In the genomic region with DNA sequence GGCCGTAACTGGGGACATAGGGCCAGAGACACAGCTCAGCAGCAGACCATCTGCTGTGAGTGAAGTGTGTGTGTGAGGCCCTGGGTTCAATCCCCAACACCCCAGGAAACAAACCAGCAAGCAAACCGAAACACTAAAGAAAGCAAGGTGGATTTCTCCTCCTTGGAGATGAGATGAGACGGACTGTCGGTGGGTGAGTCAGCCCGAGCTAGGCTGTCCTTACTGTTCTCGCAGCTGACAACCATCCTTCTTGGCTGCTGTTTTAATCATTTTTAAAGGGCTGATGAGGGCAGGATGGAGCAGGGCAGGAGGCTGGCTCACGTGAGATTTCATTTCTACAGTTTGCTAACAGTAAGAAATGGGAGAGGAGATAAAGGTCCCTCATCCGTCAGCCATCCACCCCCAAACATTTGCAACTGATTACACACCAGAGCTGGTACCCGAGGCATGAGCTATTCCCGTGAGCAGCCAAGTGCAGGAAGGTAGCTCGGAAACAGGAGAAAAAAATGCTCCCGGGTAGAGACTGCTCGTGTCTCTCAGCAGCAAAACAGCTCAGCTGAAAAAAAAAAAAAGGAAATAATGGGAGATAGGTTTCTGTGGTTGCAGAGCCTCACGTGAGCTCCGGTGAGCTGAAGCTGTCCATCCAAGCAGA, we compare ENCODE assay signal across 2 mouse cellular contexts.
TF ChIP-seq lines count a peak whose summit lies in the region.

No protein-coding gene starts in this region.

TF ChIP-seq in CH12.LX, 34 proteins besides CTCF, POLR2A, EP300 and RAD21 (continued from another document):
- TF ChIP-seq ZNF384 (IDR thresholded peaks at IDR 0.05; ENCODE audit: low read depth, low read length) = peak; percentile 17; the same call in 1 of the 2 replicates

TF ChIP-seq in MEL, 35 proteins besides CTCF, POLR2A, EP300 and RAD21 (continued from another document):
- TF ChIP-seq ZMIZ1 (IDR thresholded peaks at IDR 0.05; ENCODE audit: low read depth, low read length) = no peak
- TF ChIP-seq MAZ (IDR thresholded peaks at IDR 0.05; ENCODE audit: low read depth, low read length) = no peak
- no peak for TF ChIP-seq POLR2AphosphoS2 (IDR thresholded peaks at IDR 0.05; ENCODE audit: low read length)
- no peak for TF ChIP-seq USF2 (IDR thresholded peaks at IDR 0.05; ENCODE audit: borderline replicate concordance in 1 of 2, insufficient read depth in 1 of 2, low read depth in 1 of 2, low read length in 2 of 2)
- peak; percentile 54 for TF ChIP-seq CHD2 (IDR thresholded peaks at IDR 0.05; ENCODE audit: low read length)
- peak; percentile 65 for TF ChIP-seq HCFC1 (IDR thresholded peaks at IDR 0.05; ENCODE audit: low read depth, low read length)
- TF ChIP-seq POLR2AphosphoS5 (IDR thresholded peaks at IDR 0.05; ENCODE audit: borderline replicate concordance, low read depth, low read length) = no peak; the same call in 1 of the 2 replicates
- peak; percentile 64 for TF ChIP-seq MXI1 (IDR thresholded peaks at IDR 0.05; ENCODE audit: low read depth, low read length)
- no peak for TF ChIP-seq JUND (IDR thresholded peaks at IDR 0.05; ENCODE audit: low read depth, low read length)
- peak; percentile 98 for TF ChIP-seq BHLHE40 (IDR thresholded peaks at IDR 0.05; ENCODE audit: borderline replicate concordance, low read depth, low read length)
- TF ChIP-seq TAL1 (IDR thresholded peaks at IDR 0.05; ENCODE audit: low read length) = peak; percentile 23; the same call in 1 of the 2 replicates
- TF ChIP-seq NRF1 (IDR thresholded peaks at IDR 0.05; ENCODE audit: insufficient read depth, low read depth, low read length, poor library complexity, severe bottlenecking) = no peak
- peak; percentile 65 for TF ChIP-seq MAX (IDR thresholded peaks at IDR 0.05; ENCODE audit: low read length)
- no peak for TF ChIP-seq UBTF (IDR thresholded peaks at IDR 0.05; ENCODE audit: borderline replicate concordance, insufficient read depth, low read depth, low read length)
- TF ChIP-seq USF1 (IDR thresholded peaks at IDR 0.05; ENCODE audit: low read depth, low read length) = peak; percentile 63
- peak; percentile 77 for TF ChIP-seq SIN3A (IDR thresholded peaks at IDR 0.05; ENCODE audit: low read length)
- no peak for TF ChIP-seq MAFK (IDR thresholded peaks at IDR 0.05; ENCODE audit: borderline replicate concordance, low read depth, low read length)
- peak; percentile 40; the same call in 1 of the 2 replicates for TF ChIP-seq KAT2A (conservative IDR thresholded peaks at IDR 0.05; ENCODE audit: low read depth, low read length)
- peak; percentile 88 for TF ChIP-seq MYB (IDR thresholded peaks at IDR 0.05; ENCODE audit: low read depth, low read length)
- TF ChIP-seq SMC3 (IDR thresholded peaks at IDR 0.05; ENCODE audit: low read depth, low read length) = no peak
- TF ChIP-seq ZC3H11A (IDR thresholded peaks at IDR 0.05; ENCODE audit: low read depth, low read length) = no peak
- TF ChIP-seq ZKSCAN1 (IDR thresholded peaks at IDR 0.05; ENCODE audit: low read depth, low read length) = no peak
- peak; percentile 77; the same call in 1 of the 2 replicates for TF ChIP-seq MYC (IDR thresholded peaks at IDR 0.05; ENCODE audit: low read depth, low read length)
- no peak for TF ChIP-seq CHD1 (IDR thresholded peaks at IDR 0.05; ENCODE audit: low read depth, low read length)
- peak; percentile 57 for TF ChIP-seq NELFE (IDR thresholded peaks at IDR 0.05; ENCODE audit: low read depth, low read length)
- TF ChIP-seq MEF2A (IDR thresholded peaks at IDR 0.05; ENCODE audit: extremely low read depth, insufficient replicate concordance, low read depth, low read length, poor library complexity, severe bottlenecking) = no peak
- TF ChIP-seq GATA1 (IDR thresholded peaks at IDR 0.05; ENCODE audit: low read depth, low read length) = peak; percentile 68
- TF ChIP-seq RCOR1 (IDR thresholded peaks at IDR 0.05; ENCODE audit: low read depth, low read length) = no peak
- no peak for TF ChIP-seq E2F4 (IDR thresholded peaks at IDR 0.05; ENCODE audit: borderline replicate concordance, low read depth, low read length)
- TF ChIP-seq ZNF384 (IDR thresholded peaks at IDR 0.05; ENCODE audit: low read depth, low read length) = peak; percentile 83
- peak; percentile 79 for TF ChIP-seq TCF12 (IDR thresholded peaks at IDR 0.05; ENCODE audit: low read depth, low read length)
- peak; percentile 55; the same call in 1 of the 2 replicates for TF ChIP-seq TBP (IDR thresholded peaks at IDR 0.05; ENCODE audit: low read depth, low read length)
